In the genomic region with DNA sequence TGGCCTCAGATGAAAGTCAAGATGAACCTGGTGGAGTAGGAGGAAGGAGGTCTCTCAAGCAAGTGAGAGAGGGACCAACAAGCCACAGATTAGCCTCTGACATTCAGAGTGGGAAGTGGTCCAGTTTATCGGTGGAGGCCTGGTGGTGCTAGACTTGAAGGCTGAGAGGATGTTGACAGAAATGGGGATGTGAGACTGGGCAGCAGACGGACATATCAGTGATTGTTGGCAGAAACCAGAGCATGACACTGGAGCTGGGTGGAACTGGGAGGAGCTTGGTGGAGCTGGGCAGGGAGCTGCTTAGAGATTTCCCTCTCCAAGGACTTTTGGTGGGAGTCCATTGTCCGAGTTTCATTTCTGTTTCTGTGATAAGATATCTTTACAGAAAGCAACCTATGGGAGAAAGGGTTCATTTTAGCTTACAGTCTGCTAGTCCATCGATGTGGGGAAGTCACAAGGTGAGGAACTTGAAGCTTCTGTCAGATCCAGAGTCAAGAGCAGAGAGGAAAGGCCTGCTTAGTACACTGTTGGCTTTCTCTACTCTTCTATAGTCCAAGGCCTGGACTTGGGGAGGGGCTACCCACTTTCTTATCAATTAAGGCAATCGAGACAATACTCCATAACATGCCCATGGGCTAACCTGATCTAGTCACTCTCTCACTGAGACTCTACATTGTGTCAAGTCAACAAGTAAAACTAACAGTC, we compare ENCODE assay signal across 8 mouse cellular contexts.
DNase-seq lines count a peak whose midpoint lies in the region; ATAC-seq lines count a peak whose summit lies in the region.

No protein-coding gene starts in this region.

- H3K4me2 ChIP-seq in lung, embryonic 16.5 days (ENCODE audit: low read depth, low read length) = no peak overlapping the region

- no peak overlapping the region for H3K9ac ChIP-seq in lung, embryonic 16.5 days (ENCODE audit: low read length)

- no peaks in the 10 kb centered on the region for H3K9me3 ChIP-seq in heart, embryonic 10.5 days
- H3K9me3 ChIP-seq in lung, embryonic 16.5 days (ENCODE audit: control insufficient read depth, low read length) = no peaks in the 10 kb centered on the region

- no peak overlapping the region for H3K4me3 ChIP-seq in heart, embryonic 10.5 days
- no peak overlapping the region for H3K4me3 ChIP-seq in lung, embryonic 16.5 days (ENCODE audit: low read length)

- H3K36me3 ChIP-seq in heart, embryonic 10.5 days = no peaks in the 10 kb centered on the region
- no peaks in the 10 kb centered on the region for H3K36me3 ChIP-seq in lung, embryonic 16.5 days (ENCODE audit: control insufficient read depth, insufficient read depth, low read length)

- ATAC-seq in lung, embryonic 16.5 days (ENCODE audit: low read depth) = peak; percentile 74

- 0 out of 2 replicates have a peak, but pooled peaks cover 4% of the 10 kb centered on the region for H3K27me3 ChIP-seq in heart, embryonic 10.5 days (ENCODE audit: insufficient read depth, poor library complexity, severe bottlenecking)
- no peaks in the 10 kb centered on the region for H3K27me3 ChIP-seq in lung, embryonic 16.5 days (ENCODE audit: control insufficient read depth, insufficient read depth, low read depth, low read length)

- WGBS in heart, embryonic 10.5 days = 22% methylated on average over 5 of the region's 5 CpGs
- WGBS in lung, embryonic 16.5 days = 50% methylated on average over 5 of the region's 5 CpGs

- H3K27ac ChIP-seq in heart, embryonic 10.5 days = peak overlapping the region; percentile 79; the same call in 1 of the 2 replicates
- no peak overlapping the region for H3K27ac ChIP-seq in lung, embryonic 16.5 days (ENCODE audit: low read length)

- peak; percentile 18 for DNase-seq in kidney, adult 9 months
- DNase-seq in kidney, postnatal 4 days = no peak
- peak; percentile 38 to 55 for DNase-seq in adrenal gland, postnatal 36 days
- peak; percentile 91 for DNase-seq in heart, embryonic 10.5 days (ENCODE audit: low spot score)
- DNase-seq in retina, postnatal 1 day = no peak
- DNase-seq in thymus, postnatal 25 days = no peak
- DNase-seq in thymus, postnatal 10 days (ENCODE audit: low spot score in 2 of 2) = no peak

- peaks cover 37% of the 10 kb centered on the region for H3K4me1 ChIP-seq in heart, embryonic 10.5 days
- no peaks in the 10 kb centered on the region for H3K4me1 ChIP-seq in lung, embryonic 16.5 days (replicated peaks; ENCODE audit: control insufficient read depth, insufficient read depth, low read length)

Comparison
In these comparisons a context has a peak if more than half of its experiments do, and no peak if none do; other contexts are left out.
1. DNase-seq: peak in kidney, adult 9 months (single experiment), adrenal gland, postnatal 36 days (2 of 2) and heart, embryonic 10.5 days (single experiment); none in kidney, postnatal 4 days (0 of 2), retina, postnatal 1 day (single experiment), thymus, postnatal 25 days (single experiment) and thymus, postnatal 10 days (0 of 2).